Mouse (Mus musculus) C2C12 (cell line): ENCODE measurements around the gene F2. TPM values are rescaled to one million over a fixed set of nuclear protein-coding genes. Genes with fewer than 3 reads are reported as not detected.
"Not testable (repeated sequence)": the region's sequence is repeated elsewhere in the genome, so short reads cannot be mapped to it uniquely, and the experiment has no call there.

Experiments used
- H3K27me3 ChIP-seq: one replicate; pipeline ENCODE4 v1.6.1; 2011; ENCODE audit not compliant: control insufficient read depth, insufficient read depth, insufficient read length
- H3K36me3 ChIP-seq: one replicate; pipeline ENCODE4 v1.6.1; 2011; ENCODE audit not compliant: control insufficient read depth, insufficient read depth
- H3K4me3 ChIP-seq: one replicate; pipeline ENCODE4 v1.5.1; 2011; ENCODE audit warnings: mild to moderate bottlenecking, control low read depth; ENCODE audit not compliant: poor library complexity, insufficient read depth, severe bottlenecking
- H3K79me2 ChIP-seq: one replicate; pipeline ENCODE4 v1.6.1; 2011; ENCODE audit not compliant: control insufficient read depth, insufficient read depth
- H3K79me3 ChIP-seq: one replicate; pipeline ENCODE4 v1.6.1; 2011; ENCODE audit warnings: low read depth, control low read depth
- H3ac ChIP-seq: one replicate; pipeline ENCODE3; 2011; ENCODE audit warnings: low read depth; ENCODE audit not compliant: control insufficient read depth, insufficient read length
- CEBPB ChIP-seq: IDR thresholded peaks from one replicate; pipeline ENCODE4 v1.6.1; 2011; ENCODE audit warnings: low read depth, mild to moderate bottlenecking, control low read depth, moderate library complexity
- CTCF ChIP-seq: IDR thresholded peaks from one replicate; pipeline ENCODE4 v1.5.1; 2011; ENCODE audit not compliant: control insufficient read depth, insufficient read depth, insufficient read length
- FOSL1 ChIP-seq: IDR thresholded peaks from one replicate; pipeline ENCODE4 v1.8.0; 2011; ENCODE audit warnings: mild to moderate bottlenecking, low read length; ENCODE audit not compliant: poor library complexity, insufficient read depth, severe bottlenecking
- MAX ChIP-seq: IDR thresholded peaks from one replicate; pipeline ENCODE4 v1.6.1; 2011; ENCODE audit warnings: mild to moderate bottlenecking, control low read depth
- MYOD1 ChIP-seq: IDR thresholded peaks from one replicate; pipeline ENCODE4 v1.6.1; 2011; ENCODE audit warnings: low read depth; ENCODE audit not compliant: control insufficient read depth, insufficient read length
- MYOG ChIP-seq: IDR thresholded peaks from one replicate; pipeline ENCODE4 v1.6.1; 2011; ENCODE audit not compliant: control insufficient read depth, insufficient read length; ENCODE audit errors: extremely low read depth
- USF1 ChIP-seq: IDR thresholded peaks from one replicate; pipeline ENCODE4 v1.6.1; 2011; ENCODE audit warnings: low read depth, mild to moderate bottlenecking, control low read depth, moderate library complexity
- polyA plus RNA-seq: library from polyadenylated mRNA; unstranded; fragments of >200 nt; fragmentation: generic; extraction: Trizol; gene quantifications from one replicate; pipeline ENCODE4 v1.2.1, GENCODE M21; 2012; ENCODE audit warnings: missing spikeins

Gene F2
- polyA plus RNA-seq, 1 experiment = 0.04 TPM

GRCm38 (mm10) chr2:91629682-91630081 lies 6.5 kb downstream of the F2 start:
- TF ChIP-seq FOSL1 (no peak), CTCF (no peak), MAX (no peak), MYOD1 (no peak), MYOG (no peak), USF1 (no peak), CEBPB (no peak)
- Histone ChIP-seq H3K4me3 (no peak overlapping the region), H3K36me3 (no peaks in the 10 kb centered on the region), H3K79me2 (no peaks in the 10 kb centered on the region), H3ac (no peak overlapping the region), H3K27me3 (no peaks in the 10 kb centered on the region), H3K79me3 (no peaks in the 10 kb centered on the region)

- Histone ChIP-seq H3K79me3 (no peaks in the 10 kb centered on the region), H3ac (no peak overlapping the region), H3K27me3 (no peaks in the 10 kb centered on the region), H3K4me3 (no peak overlapping the region), H3K79me2 (no peaks in the 10 kb centered on the region), H3K36me3 (peaks cover 12% of the 10 kb centered on the region)
- TF ChIP-seq FOSL1 (no peak), USF1 (no peak), CTCF (no peak), CEBPB (no peak), MAX (no peak), MYOG (no peak), MYOD1 (no peak)
Observed at GRCm38 (mm10) chr2:91628171-91628570, 8.0 kb downstream of the F2 start.

GRCm38 (mm10) chr2:91627486-91627885 lies 8.7 kb downstream of the F2 start:
- H3K79me3 ChIP-seq = no peaks in the 10 kb centered on the region
- no peaks in the 10 kb centered on the region for H3K79me2 ChIP-seq
- no peak overlapping the region for H3K4me3 ChIP-seq
- no peak for TF ChIP-seq CTCF
- no peak for TF ChIP-seq CEBPB
- no peak for TF ChIP-seq FOSL1
- TF ChIP-seq USF1 = no peak
- no peak for TF ChIP-seq MAX
- no peak for TF ChIP-seq MYOG
- no peak for TF ChIP-seq MYOD1
- peaks cover 18% of the 10 kb centered on the region for H3K36me3 ChIP-seq
- no peak overlapping the region for H3ac ChIP-seq
- no peaks in the 10 kb centered on the region for H3K27me3 ChIP-seq

GRCm38 (mm10) chr2:91623366-91623765 lies 12.8 kb downstream of the F2 start:
- not testable (repeated sequence) for H3K4me3 ChIP-seq, H3K27me3 ChIP-seq, H3K79me3 ChIP-seq, H3ac ChIP-seq, H3K79me2 ChIP-seq
- H3K36me3 ChIP-seq = peaks cover 58% of the 10 kb centered on the region

- H3K79me2 ChIP-seq = no peaks in the 10 kb centered on the region
- no peak overlapping the region for H3ac ChIP-seq
- no peaks in the 10 kb centered on the region for H3K79me3 ChIP-seq
- TF ChIP-seq USF1 (no peak), CEBPB (no peak)
- no peak overlapping the region for H3K4me3 ChIP-seq
- H3K36me3 ChIP-seq = peaks cover 68% of the 10 kb centered on the region
- no peaks in the 10 kb centered on the region for H3K27me3 ChIP-seq
Observed at GRCm38 (mm10) chr2:91622356-91622755, 13.9 kb downstream of the F2 start.

GRCm38 (mm10) chr2:91609370-91609769 lies 26.8 kb downstream of the F2 start:
- H3K27me3 ChIP-seq, H3K79me2 ChIP-seq, H3ac ChIP-seq, H3K4me3 ChIP-seq, H3K79me3 ChIP-seq: not testable (repeated sequence)
- H3K36me3 ChIP-seq = peaks cover 81% of the 10 kb centered on the region

- no peaks in the 10 kb centered on the region for H3K79me2 ChIP-seq
- TF ChIP-seq CTCF (no peak), USF1 (no peak), FOSL1 (no peak), CEBPB (no peak), MYOD1 (no peak)
- peaks cover 91% of the 10 kb centered on the region for H3K36me3 ChIP-seq
- H3K27me3 ChIP-seq = no peaks in the 10 kb centered on the region
- H3K4me3 ChIP-seq = no peak overlapping the region
- H3K79me3 ChIP-seq = no peaks in the 10 kb centered on the region
- H3ac ChIP-seq = no peak overlapping the region
Observed at GRCm38 (mm10) chr2:91602389-91602788, 33.8 kb downstream of the F2 start.
